Mouse (Mus musculus) frontal cortex, postnatal 36 days (tissue): Measurements from ENCODE around the gene Map3k19.

Experiments
- DNase-seq, 2 experiments: peaks; one replicate each; pipeline ENCODE4 v3.0.0; 2022; ENCODE audit warnings: low spot score in 2 of 2

Gene Map3k19

GRCm38 (mm10) chr1:127854486-127855222 lies at the start of gene Map3k19:
TSS of gene Map3k19 (minus strand) at chr1:127855031.
- peak; percentile 47 to 64 for DNase-seq

- no peak for DNase-seq
These were observed 44.6 kb upstream of the Map3k19 start for GRCm38 (mm10) chr1:127899401-127899800.

DNA sequence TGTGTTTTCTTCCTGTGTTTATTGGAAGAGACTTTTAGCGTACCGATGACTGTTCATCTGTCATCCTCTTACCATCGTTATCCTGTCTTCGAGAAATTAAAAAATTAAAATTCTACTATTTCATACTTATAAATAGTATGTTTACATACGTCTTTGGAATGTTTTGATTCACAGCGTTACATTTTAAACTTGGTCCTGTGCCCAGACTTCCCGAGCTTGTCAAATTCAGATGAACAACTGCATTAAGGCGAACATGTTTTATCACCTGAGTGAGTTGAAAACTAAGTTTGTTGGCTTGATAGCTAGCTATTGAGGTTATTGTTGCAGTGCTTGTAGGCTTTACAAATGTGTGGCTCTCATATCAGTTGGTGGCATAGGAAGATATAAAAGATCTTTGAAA lies 14.4 kb upstream of the Map3k19 start:
- DNase-seq = no peak

DNA sequence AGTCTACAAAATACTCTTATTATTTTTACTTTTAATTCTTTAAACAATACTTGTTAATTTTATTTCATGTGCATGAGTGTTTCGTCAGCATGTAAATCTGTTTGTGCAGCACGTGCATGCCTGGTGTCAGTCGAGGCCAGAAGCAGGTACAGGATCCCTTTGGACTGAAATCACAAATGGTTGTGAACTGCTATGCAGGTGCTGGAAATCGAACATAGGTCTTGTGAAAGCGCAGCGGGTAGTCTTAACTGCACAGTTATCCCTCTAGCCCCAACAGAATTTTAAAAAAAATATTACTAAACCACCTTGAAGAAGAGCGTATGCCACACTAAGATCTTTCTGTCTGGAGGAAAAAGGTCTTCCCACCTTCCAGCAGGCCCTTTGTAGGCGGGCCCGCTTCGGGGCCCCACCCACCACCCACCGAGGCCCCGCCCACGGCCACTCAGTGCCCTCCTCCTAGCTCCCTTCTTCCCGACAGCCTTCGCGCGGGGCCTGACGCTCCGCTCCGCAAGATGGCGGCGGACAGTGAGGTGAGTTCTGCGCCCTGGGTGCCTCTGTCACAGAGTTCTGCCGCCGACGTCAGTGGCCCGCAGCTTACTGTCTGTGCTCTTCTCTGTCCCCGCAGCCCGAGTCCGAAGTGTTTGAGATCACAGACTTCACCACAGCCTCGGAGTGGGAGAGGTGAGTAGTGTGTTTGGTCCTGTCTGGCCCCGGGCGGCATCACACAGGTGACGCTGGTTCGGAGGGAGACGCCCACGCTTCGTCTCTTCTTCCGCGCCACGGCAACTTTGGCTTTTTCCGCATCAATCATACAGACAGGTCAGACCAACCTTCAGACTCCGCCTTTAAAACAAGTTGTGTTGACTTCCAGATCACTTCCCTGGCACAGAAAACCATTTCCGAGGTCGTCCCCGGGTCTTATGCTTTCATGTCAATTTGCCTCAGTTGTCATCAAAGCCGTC lies 13.8 kb upstream of the Map3k19 start, which contains the start of gene Rab3gap1:
Rab3gap1 (plus strand) TSS at position 474 of the 962 bp plus-strand sequence.
- DNase-seq = peak; percentile 86 to 90

- no peak for DNase-seq
These were observed 9.0 kb upstream of the Map3k19 start for GRCm38 (mm10) chr1:127863806-127864205.

GRCm38 (mm10) chr1:127861900-127862299 lies 7.1 kb upstream of the Map3k19 start:
- no peak for DNase-seq

DNA sequence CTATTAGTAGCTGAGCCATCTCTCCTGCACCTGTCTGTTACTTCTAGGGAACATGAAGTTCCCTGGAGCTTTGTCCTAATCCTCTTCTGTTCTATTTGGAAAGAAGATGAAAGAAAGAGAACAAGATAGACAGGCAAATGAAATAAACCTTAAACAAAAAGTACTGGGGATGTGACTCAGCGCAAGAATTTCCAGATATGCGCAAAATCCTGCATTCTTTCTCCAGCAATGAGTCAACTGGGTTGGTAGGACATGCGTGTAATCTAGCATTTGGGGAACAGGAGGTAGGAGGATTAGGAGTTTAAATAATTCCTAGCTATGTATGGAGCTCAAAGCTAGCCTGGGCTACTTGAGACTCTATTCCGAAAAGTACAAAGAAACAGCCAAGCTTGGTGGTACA lies 5.7 kb upstream of the Map3k19 start:
- DNase-seq = no peak

- no peak for DNase-seq
These were observed 5.1 kb upstream of the Map3k19 start for GRCm38 (mm10) chr1:127859799-127860400.

DNA sequence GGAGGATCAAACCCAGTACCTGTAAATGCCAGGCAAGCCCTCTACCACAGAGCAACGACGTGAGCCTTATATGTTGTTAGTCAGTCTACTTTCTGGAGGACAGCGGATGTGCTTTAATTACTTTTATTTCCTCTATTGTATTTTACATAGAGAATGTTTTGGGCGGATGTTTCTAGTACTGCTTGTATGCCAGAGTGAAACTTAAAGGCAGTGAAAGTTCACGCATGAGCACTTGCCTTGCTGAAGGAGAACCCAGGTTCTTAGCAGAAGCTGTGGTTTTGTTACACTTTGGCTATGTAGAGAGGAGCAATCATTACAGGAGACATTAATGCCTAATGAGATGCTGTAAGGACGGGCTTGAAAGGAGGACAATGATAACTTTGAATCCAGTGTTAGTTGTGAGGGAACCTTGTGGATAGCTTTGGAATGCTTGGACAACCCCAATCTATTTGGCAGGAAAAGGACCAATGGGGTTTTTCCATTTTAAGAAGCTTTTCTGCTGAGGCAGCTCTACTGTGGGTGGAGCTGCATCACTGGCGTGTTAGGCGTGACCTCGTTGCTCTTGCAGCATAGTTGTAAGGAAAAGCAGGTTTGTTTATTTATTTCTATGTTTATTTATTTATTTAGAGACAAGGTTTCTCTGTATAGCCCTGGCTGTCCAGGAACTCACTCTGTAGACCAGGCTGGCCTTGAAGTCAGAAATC lies 4.3 kb upstream of the Map3k19 start:
- no peak for DNase-seq

DNA sequence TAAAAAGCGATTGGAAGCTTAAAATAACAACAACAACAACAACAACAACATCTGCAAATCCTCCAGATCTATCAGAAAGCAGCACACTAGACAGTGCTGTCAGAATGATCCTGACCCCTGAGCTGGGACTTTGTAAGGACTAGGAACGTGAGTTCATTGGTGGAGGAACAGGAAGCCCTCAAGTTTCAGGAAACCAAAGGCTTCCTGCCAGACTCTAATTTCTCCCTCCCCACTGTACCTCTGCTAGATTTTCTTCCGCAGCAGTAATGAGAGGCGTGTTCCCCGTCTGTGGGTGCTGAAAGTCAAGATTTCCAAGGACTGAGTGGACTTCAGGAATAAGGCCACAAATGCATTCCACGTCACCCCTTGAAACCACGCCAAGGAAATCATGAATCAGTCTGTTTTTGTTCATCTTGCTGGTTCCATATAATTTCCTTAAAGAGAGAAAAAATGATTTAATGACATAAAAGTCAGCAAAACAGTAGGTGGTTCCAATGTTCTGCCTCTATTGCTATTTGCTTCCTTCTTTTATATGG lies 4.7 kb downstream of the Map3k19 start:
- DNase-seq = no peak

DNA sequence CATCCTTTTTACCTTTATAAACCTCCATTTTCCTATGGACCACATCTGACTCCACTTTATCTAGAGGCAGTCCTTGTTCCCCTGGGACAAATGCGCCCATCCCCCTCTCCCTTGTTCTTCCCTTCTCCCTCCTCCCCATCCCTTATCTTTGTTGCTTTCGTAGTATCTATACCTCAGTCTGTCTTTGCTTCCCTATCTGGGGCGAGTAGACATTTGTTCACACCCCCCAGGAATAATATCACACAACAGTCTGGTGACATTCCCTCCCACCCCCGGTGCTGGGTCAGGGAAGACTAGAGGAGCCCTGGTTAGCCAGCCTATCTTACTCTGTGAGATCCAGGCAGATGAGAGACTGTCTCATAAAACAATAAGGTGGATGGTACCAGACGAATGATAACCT lies 9.4 kb downstream of the Map3k19 start:
- no peak for DNase-seq

DNA sequence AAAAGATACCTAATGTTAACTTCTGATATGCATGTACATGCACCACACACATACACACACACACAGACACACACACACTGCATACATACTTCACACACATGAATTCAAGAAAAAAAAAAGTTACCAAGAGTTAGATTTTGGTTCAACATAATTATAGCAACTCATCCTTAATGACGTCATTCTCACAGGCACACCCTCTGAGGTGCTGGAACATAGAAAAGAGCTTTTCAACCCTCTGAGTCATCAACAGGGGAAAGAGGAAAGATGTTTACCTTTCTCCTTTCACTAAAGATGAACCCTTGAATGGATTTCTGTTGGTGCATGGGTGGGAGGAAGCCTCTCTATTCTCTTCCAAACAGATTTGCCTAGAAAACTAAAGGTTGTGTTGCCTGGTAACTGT lies 16.2 kb downstream of the Map3k19 start:
- peak in 1 of 2 experiments; percentile 13 for DNase-seq

- DNase-seq = no peak
These were observed 18.2 kb downstream of the Map3k19 start for GRCm38 (mm10) chr1:127836619-127837018.

- no peak for DNase-seq
These were observed 20.6 kb downstream of the Map3k19 start for GRCm38 (mm10) chr1:127834202-127834601.

GRCm38 (mm10) chr1:127833714-127834113 lies 21.1 kb downstream of the Map3k19 start:
- DNase-seq = no peak

GRCm38 (mm10) chr1:127830215-127830921 lies 24.5 kb downstream of the Map3k19 start:
- DNase-seq = no peak

DNA sequence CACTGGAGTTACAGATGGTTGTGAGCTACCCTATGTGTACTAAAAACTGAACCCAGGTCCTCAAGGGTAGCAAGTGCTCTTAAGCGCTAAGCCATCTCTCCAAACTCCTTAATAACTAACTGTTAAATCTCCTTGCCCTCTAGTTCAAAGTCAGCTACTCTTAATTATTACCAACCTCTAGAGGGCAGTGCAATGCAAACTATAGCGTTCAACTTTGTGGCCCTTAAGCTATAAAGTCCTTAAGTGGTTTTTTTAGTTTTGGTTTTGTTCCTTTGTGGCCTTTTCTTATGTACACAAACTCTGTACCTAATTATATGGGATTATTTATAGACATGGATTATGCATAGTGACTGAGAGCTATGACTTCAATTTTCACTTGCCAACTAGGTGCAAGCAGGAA lies 27.5 kb downstream of the Map3k19 start:
- peak in 1 of 2 experiments; percentile 37 for DNase-seq

DNA sequence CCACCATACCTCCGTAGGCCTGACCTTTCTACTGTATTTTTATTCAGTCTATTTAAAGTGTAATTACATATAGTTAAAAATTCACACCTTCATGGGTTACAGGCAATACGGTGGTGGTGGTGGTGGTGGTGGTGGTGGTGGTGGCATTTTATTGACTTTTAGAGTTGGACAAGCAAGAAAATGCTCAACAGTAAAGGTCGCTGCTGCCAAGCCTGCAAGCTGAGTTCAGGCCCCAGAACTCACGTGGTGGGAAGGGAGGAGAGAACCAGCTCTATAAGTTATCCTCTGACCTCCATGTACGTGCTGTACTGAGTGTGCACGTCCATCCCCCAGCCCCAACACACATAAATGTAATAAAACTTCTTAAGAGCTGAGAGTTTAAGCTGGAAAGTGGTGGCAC lies 38.5 kb downstream of the Map3k19 start:
- DNase-seq = no peak

DNA sequence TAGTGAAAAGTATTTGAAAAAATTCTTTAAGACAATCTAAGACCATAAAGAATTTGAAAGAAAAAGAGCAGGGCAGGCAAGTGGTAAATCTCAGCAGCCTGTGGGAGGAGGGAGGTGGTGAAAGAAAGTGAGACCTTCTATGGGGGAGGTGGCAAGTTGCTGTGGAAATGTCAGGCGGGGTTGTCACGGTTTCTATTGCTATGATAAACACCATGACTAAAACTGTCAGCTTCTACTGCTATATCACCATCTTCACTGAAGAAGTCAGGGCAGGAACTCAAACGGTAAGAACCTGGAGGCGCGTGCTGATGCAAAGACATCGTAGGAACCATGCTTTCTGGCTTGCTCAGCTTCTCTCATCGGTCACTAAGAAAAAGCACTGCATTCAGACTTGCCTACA lies 41.9 kb downstream of the Map3k19 start:
- peak; percentile 48 to 57 for DNase-seq

- DNase-seq = no peak
These were observed 46.2 kb downstream of the Map3k19 start for GRCm38 (mm10) chr1:127808671-127809070.

GRCm38 (mm10) chr1:127802916-127803315 lies 51.9 kb downstream of the Map3k19 start:
- no peak for DNase-seq
